Mouse (Mus musculus): ENCODE measurements around the gene Prps1l3. TPM values are rescaled to one million over a fixed set of nuclear protein-coding genes. Genes with fewer than 3 reads are reported as not detected.

Prps1l3 gene
- polyA plus RNA-seq, 1 experiment, result 31.3 TPM

- Histone ChIP-seq H3K4me3 (ENCODE audit: insufficient read depth, low read length) (peak overlapping the region; percentile 81), H3K4me1 (ENCODE audit: control insufficient read depth, insufficient read depth, low read length) (no peaks in the 10 kb centered on the region), H3K27ac (ENCODE audit: insufficient read depth, low read length) (no peak overlapping the region)
- TF ChIP-seq CTCF (IDR thresholded peaks at IDR 0.05; ENCODE audit: borderline replicate concordance, insufficient read depth, low read length), result no peak
These were observed 1.1 kb downstream of the Prps1l3 start for GRCm38 (mm10) chr12:57231085-57231875.

- no peak overlapping the region for H3K4me3 ChIP-seq (ENCODE audit: insufficient read depth, low read length)
These were observed 3.2 kb downstream of the Prps1l3 start for GRCm38 (mm10) chr12:57233386-57233785.

GRCm38 (mm10) chr12:57243671-57244495 is 13.7 kb downstream of the Prps1l3 start:
- no peaks in the 10 kb centered on the region for H3K4me1 ChIP-seq (ENCODE audit: control insufficient read depth, insufficient read depth, low read length)
- H3K4me3 ChIP-seq (ENCODE audit: insufficient read depth, low read length), result no peak overlapping the region
- TF ChIP-seq CTCF (IDR thresholded peaks at IDR 0.05; ENCODE audit: borderline replicate concordance, insufficient read depth, low read length) (no peak), POLR2A (IDR thresholded peaks at IDR 0.05; ENCODE audit: low read depth, low read length) (no peak)
- H3K27ac ChIP-seq (ENCODE audit: insufficient read depth, low read length), result no peak overlapping the region

More at GRCm38 (mm10) chr12:57233386-57233785, 3.2 kb downstream of the Prps1l3 start:
- Histone ChIP-seq H3K27ac (ENCODE audit: insufficient read depth, low read length) (no peak overlapping the region), H3K4me1 (ENCODE audit: control insufficient read depth, insufficient read depth, low read length) (no peaks in the 10 kb centered on the region)
- no peak for TF ChIP-seq CTCF (IDR thresholded peaks at IDR 0.05; ENCODE audit: borderline replicate concordance, insufficient read depth, low read length)
- no peak for TF ChIP-seq POLR2A (IDR thresholded peaks at IDR 0.05; ENCODE audit: low read depth, low read length)

- Histone ChIP-seq H3K4me1 (ENCODE audit: control insufficient read depth, insufficient read depth, low read length) (no peaks in the 10 kb centered on the region), H3K27ac (ENCODE audit: insufficient read depth, low read length) (no peak overlapping the region), H3K4me3 (ENCODE audit: insufficient read depth, low read length) (no peak overlapping the region)
- no peak for TF ChIP-seq POLR2A (IDR thresholded peaks at IDR 0.05; ENCODE audit: low read depth, low read length)
- no peak for TF ChIP-seq CTCF (IDR thresholded peaks at IDR 0.05; ENCODE audit: borderline replicate concordance, insufficient read depth, low read length)
These were observed 28.4 kb downstream of the Prps1l3 start for GRCm38 (mm10) chr12:57258572-57258971.

GRCm38 (mm10) chr12:57275456-57275855 is 45.2 kb downstream of the Prps1l3 start:
- Histone ChIP-seq H3K4me1 (ENCODE audit: control insufficient read depth, insufficient read depth, low read length) (no peaks in the 10 kb centered on the region), H3K27ac (ENCODE audit: insufficient read depth, low read length) (no peak overlapping the region), H3K4me3 (ENCODE audit: insufficient read depth, low read length) (no peak overlapping the region)
- no peak for TF ChIP-seq CTCF (IDR thresholded peaks at IDR 0.05; ENCODE audit: borderline replicate concordance, insufficient read depth, low read length)
- TF ChIP-seq POLR2A (IDR thresholded peaks at IDR 0.05; ENCODE audit: low read depth, low read length), result no peak

GRCm38 (mm10) chr12:57281155-57282114 is 51.2 kb downstream of the Prps1l3 start:
- Histone ChIP-seq H3K4me3 (ENCODE audit: insufficient read depth, low read length) (no peak overlapping the region), H3K4me1 (ENCODE audit: control insufficient read depth, insufficient read depth, low read length) (no peaks in the 10 kb centered on the region), H3K27ac (ENCODE audit: insufficient read depth, low read length) (no peak overlapping the region)
- no peak for TF ChIP-seq CTCF (IDR thresholded peaks at IDR 0.05; ENCODE audit: borderline replicate concordance, insufficient read depth, low read length)
- no peak for TF ChIP-seq POLR2A (IDR thresholded peaks at IDR 0.05; ENCODE audit: low read depth, low read length)

- H3K4me3 ChIP-seq (ENCODE audit: insufficient read depth, low read length), result no peak overlapping the region
- no peaks in the 10 kb centered on the region for H3K4me1 ChIP-seq (ENCODE audit: control insufficient read depth, insufficient read depth, low read length)
- H3K27ac ChIP-seq (ENCODE audit: insufficient read depth, low read length), result no peak overlapping the region
- TF ChIP-seq CTCF (IDR thresholded peaks at IDR 0.05; ENCODE audit: borderline replicate concordance, insufficient read depth, low read length) (no peak), POLR2A (IDR thresholded peaks at IDR 0.05; ENCODE audit: low read depth, low read length) (no peak)
These were observed 55.3 kb downstream of the Prps1l3 start for GRCm38 (mm10) chr12:57285303-57286059.

Other genes starting within 250 kb of the Prps1l3 start
- gene Slc25a21, start 32.9 kb upstream of the Prps1l3 start, polyA plus RNA-seq (2011; ENCODE audit: insufficient read length, low read depth, missing spikeins), result 0.19 and 0.37 TPM in 2 replicates
- 7.9 and 14.0 TPM in 2 replicates for gene Mipol1, start within 50 bp of the Prps1l3 start, polyA plus RNA-seq (2011; ENCODE audit: insufficient read length, low read depth, missing spikeins)